Mouse (Mus musculus) spleen, postnatal 14 days (tissue): ENCODE results near the gene Clstn2.

Experiments used
- DNase-seq, 2 experiments: peaks; one replicate each; pipeline ENCODE4 v3.0.0; 2021 to 2022; ENCODE audit warnings: low spot score in 2 of 2

Clstn2 gene

DNA sequence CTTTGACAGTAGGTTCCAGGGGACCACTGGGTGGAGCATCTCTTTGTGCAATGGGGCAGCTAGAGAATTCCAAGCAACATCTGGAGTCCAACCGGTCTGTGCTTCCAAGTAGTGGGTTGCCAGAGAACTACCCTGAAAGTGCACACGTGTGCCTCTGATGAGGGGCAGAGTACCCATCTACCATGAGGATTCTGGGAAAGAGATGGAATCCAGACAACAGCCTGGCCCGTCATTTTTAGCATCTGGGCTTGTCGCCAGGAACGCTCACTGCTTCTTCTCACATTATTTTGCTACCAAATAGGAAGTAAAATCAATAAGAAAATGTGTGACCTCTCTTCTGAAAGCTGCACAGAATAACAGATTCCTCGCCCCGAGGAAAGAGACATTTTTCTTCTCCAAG is 462.1 kb downstream of the Clstn2 start:
- no peak for DNase-seq

DNA sequence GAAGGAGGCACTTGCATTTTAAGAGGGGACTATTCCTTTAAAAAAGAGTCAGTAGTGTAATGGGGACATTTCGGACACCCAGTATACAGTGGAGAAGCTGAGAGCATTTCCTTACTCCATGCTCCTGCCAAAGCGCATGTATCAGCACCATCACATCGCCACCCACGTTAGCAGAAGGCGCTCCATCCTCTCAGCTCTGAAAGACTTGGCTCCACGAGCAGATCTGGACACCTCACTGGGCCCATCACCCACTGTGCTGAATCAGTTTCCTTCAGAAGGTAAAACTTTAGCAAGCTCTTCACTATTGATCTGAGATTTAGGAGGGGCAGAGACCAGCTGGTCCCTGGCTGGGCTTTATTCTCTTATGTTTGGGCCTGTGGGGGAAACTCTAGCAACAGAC is 469.9 kb downstream of the Clstn2 start:
- no peak for DNase-seq

DNA sequence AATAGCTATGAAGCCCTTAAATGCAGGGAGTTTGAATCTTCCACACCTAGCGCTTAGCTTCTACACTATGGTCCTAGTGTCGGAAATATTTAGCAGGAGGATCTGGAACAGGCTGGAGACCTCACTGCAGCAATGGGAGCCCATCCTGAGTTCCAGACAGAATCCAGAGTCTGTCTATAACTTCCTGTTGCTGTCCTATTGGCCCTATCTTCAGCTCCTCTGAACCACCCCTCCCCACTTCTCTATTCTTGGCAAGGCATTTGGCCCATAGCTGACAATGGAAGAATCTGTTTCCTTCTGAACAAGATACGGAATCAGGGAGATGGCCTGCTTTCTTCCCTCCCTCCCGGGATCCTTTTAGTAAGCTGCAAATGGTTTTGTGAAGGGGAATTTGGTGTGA is 488.6 kb downstream of the Clstn2 start:
- DNase-seq = no peak

DNA sequence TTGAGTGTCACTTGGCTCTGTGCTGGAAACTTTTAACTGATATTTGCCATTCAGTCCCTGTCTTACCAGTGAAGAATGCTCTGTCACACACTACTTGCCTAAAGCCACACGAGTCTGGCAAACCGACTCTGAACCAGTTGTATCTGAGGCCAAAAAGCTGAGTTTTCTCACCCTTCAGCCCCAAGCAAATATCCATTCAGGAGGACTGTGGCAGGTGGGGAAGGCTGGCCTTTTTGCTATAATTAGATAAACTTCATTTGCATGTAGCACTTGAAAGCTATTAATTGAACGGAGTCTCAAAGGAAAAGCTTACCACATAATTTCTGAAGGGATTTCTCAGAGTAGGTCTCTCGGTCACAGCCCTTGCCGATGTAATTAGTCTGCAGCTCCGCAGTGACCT is 491.6 kb downstream of the Clstn2 start:
- no peak for DNase-seq

DNA sequence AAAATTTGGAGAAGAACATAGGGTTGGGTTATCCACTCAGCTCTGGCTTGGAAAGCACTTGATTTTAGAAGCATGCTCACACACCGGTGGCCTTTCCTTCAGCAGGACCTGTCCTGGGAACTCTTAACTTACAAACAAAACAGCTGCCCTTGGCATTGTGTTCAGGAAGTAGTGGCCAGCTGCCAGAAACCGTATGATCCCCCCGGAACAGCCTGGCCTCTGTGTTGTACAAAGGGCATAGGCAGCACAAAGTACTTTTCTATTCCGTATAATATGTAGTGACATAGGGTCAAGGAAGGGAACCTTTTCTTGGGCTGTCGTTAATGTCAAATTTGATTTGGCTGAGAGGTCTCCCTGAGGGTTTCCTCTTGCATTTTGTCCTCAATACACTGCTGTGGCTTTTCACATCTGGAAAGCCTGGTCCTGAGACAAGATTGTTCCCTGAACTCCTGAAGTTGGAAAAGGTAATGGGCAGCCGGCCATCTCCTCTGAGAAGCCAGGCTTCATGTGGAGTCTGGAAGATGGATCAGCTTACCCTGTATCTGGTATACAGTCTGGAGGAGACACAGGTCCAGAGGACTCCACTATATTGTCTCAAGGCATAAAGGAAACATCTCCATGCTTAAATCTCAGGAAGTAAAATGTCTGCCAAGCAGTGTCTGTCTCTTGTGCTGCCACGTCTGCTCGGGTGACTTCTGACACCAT is 494.8 kb downstream of the Clstn2 start:
- DNase-seq = no peak

DNA sequence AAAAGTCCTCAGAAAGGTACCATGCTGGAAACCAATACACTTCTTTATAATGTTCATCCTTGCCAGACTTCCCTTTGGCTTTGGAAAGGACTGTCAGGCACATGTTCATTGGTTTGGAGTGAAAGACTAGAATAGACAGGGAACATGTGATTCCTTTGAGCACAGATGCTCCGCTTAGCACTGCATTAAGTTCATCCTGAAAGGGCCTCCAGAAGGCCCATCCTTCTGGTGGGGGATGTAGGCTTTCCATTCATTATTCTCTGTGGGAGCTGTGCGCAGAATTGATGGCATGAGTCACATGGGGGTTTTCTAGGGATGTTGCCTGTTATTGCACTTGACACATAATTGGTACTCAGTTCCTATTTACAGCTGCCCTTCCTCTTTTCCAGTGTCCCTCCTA is 498.8 kb downstream of the Clstn2 start:
- DNase-seq = no peak

DNA sequence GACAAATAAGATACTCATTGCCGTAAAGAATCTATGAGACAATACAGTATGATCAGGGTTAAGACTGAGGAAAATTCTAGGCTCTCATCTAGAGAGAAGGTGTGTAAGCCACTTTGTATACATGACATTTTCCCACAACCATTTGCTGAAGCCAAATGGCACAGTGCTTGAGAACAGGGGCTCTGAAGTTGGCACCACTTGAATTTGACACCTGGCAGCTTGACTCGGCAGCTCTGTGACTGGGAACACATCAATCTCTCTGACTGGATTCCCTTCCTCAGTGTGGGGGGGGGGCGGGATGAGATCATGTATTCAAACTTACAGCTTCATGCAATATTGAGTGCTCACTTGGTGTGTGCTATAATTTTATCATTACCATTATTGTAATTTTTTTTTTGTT is 499.7 kb downstream of the Clstn2 start:
- no peak for DNase-seq

DNA sequence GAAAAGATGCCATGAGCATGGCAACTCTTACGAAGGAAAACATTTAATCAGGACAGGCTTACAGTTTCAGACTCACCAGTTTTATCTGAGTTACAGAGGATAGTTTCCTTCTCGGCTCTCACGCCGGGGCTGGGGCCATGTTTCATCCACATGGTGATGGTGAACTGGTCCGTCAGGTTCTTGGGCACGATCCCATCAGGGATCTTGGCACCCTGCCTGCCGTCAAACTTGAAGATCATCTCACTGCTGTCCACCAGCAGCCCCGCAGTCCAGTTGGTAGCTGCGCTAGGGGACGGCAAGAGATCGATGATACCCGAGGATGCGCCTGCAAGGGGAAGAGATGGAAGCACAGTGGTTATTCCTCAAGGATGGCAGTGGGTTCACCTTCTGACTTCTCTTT is 500.4 kb downstream of the Clstn2 start:
- DNase-seq = no peak

DNA sequence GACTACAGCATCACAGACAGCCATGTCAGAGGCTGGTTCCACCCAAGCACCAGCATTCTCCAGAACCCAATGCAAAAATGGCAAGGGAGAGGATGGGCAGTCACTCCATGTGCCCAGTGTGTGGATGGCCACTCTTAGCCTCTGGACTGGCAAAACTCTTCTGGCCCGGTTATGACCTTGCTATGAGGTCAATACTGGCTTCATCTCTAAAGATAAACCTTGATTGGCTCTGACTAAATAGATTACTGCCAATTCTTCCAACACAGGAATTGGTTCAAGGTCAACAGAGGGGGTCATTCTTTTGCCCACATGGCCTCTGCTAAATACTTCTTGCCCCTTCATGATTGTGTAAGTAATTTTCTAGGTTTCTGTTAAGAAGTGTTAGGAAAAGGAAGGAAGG is 505.1 kb downstream of the Clstn2 start:
- no peak for DNase-seq

DNA sequence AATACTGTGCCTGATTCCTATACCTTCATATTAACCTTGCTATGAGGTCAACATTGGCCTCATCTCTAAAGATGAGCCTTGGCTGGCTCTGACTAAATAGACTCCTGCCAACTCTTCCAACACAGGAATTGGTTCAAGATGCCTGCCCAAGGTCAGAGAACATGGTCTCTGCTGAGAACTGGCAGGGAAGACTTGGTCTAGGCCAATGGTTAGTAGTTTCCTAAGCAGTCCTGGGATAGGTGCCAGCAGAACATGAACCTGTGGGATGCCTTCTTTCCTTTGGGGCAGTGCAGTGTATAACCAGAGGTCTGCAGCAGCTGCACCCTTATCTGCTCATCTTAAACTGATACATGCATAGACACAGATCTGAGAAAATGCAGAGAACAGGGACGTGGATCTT is 505.7 kb downstream of the Clstn2 start:
- DNase-seq = no peak

DNA sequence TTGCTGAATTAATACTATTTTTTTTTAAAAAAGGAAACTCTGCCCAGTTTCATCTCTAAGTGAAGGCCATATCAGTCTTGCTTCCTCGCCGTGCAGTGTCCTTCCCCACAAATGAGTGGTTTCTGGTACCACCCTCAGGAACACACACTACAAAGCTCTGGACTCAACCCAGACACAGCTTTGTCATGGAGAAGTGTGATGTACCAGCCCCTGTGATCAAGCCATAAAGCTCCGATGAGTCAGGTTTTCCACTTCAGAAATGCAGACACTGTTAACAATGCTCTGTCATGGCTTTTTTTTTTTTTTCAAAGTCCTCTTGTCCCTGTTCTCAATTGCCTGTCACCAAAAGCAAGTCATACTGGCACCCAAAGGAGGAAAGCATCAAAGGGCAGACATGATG is 507.4 kb downstream of the Clstn2 start:
- no peak for DNase-seq

DNA sequence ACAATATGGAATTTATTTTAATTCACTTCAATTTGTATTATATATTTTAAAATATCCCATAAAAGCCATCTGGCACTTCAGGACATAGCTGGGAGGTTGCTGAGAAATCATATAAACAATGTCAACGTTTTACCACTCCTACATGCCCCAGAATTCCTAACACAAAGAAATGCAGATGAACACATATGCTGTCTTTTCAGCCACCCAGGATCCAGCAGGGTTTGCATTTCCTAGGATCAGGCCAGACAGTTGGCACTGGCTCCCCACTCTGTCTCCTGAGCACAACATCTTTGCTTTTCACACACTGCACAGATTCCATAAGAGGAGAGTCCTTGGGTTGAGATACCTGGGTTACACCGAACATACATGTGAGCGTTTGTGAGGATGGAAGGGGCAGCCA is 508.1 kb downstream of the Clstn2 start:
- DNase-seq = no peak

DNA sequence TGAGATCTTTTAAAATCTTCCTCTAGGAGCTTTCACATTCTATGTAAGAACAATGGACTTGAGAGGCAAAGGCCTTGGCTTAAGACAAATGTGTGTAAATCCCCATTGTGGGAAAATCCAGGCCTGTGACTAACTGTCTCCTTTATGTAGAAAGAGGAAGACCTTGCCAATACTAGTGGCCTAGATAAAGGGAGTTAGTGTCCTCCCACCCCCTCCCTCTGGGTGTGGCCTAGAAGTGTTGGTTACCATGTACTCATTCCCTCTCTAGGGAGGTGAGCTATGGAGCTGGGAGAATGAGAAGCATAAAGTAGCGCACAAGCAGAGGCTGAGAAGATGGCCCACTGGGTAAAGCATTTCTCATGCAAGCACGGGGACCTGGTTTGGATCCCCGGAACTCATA is 512.2 kb downstream of the Clstn2 start:
- no peak for DNase-seq

DNA sequence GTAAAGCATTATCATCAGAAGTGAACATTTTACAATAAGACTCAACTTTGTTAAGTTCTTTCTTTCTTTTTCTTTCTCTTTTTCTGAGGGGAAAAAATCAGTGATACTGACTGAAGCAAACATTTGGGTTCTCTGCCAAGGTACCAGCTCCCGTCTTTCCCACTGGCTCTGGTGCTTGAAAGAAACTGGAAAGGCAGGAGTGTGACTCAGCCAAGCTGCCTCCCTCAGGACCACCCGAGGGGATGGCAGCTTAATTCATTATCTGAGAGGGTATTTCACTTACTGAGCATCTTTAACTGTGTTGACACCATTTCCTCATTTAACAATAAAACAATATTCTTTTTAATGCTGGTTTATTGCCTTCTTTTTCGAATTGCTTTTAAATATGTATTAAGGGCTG is 516.0 kb downstream of the Clstn2 start:
- DNase-seq = no peak

DNA sequence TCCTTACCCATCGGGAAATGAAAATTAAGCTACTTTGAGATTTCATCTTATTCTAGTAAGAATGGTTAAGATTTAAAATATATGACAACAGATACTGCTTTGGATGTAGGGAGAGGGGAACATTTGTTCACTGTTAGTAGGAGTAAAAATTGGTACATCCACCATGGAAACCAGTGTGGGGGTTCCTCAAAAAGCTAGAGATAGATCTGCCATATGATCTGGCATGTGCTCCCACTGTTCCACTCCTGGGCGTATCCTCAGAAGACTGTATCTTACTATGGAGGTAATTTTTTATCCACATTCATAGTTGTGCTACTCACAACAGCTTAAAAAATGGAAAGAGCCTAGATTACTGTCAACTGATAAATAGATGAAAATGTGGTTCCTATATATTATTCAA is 518.3 kb downstream of the Clstn2 start:
- no peak for DNase-seq

DNA sequence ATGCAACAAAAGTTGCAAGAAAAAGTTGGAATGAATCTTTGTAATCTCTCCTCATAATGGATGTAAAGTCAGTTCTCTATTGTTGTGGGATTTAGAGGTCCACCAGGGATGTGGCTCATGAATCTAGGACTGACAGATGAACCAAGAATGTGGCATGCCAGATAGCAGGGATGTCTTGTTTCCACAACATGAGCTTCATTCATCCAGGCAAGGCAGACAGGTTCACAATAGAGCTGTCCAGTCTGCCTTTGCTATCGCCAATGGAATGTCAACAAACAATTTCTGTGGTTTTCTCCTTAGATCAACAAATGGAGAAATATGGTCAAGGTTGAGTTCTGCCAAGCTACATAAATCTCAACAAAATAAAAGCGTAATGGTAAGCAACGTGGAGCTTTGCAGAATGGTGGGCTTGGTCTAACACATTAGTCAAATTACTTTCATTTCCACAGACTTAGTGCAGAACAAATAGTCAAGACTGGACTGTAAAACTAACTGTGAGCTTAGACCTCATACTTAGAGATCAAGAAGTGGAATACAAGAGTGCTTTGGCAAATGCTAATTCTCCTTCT is 520.6 kb downstream of the Clstn2 start:
- DNase-seq = no peak

DNA sequence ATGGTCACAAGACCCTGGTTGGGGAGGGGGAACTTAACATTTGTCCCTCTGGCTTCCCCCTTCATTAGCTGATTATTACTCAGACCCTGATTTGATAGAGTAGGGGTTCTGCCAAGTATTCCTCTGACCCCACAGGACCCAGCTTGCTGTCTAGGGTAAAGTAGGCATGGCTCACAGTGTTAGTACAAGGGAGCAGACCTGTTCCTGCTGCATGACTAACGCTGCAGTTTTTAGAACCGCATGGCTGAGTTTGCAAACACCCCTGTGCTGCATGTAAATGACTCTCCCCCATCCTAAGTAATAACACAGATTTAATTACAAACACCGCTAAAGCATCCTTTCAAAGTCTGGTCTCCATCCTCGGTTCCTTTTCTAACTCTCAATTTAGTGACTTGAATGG is 531.6 kb downstream of the Clstn2 start:
- DNase-seq = no peak

DNA sequence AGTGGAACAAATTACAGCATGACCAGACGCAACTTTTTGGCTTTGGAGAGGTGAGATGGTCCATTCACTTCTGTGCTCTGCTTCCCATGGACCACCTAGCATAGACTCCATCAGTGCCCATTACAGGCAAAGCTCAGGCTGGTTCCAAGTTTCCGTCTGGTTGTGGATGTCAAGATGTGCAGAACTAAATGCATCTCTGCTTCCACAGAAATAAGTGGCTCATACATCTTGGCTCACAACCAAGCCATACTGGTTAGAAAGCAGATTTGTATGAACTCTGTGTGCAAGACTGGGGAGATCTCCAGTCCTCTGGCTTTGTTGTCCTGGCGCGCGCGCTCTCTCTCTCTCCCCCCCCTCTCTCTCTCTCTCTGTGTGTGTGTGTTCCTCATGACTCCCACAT is 537.9 kb downstream of the Clstn2 start:
- no peak for DNase-seq

DNA sequence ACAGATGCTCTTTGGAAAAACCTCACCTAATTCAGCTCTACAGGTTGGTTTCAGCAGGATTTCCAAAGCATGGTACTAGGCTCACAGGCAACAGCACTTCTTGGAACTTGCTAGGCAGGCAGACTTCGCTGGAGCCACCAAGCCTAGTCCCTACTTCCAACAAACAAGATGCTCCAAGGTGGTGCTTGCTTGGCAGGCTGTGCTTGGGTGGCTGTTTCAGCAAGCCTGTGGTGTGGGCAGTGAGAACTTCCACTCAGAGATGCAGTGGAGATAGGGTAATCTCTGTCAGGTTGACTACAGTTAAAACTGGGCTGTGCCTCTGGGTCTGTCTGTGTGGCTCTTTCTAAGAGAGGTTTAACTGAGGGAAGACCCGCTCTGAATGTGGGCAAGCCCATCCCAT is 541.4 kb downstream of the Clstn2 start:
- no peak for DNase-seq

DNA sequence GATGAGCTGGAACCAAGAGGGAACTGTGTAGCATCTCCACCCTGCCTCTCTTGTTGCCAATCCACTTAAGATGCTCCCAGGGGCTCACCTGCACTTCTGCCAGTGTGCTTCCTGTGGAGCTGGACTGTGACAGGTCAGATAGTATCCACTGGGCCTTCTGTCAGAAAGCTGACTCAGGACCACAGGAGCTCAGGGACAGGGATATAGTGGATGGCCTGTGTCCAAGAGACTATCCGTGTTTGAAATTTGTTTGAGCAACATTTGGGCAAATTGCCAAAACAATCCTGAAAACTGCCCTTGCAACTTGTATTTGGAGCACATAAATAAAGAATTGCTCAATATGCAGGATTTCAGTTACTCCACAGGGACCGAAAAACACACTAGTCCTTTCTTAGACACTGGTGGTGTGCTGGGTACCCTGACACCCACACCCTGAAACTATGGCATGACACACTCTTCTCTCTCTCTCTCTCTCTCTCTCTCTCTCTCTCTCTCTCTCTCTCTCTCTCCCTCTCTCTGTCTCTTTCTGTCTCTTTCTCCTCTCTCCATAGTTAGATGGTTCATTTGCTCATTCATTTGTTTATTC is 542.3 kb downstream of the Clstn2 start:
- no peak for DNase-seq

DNA sequence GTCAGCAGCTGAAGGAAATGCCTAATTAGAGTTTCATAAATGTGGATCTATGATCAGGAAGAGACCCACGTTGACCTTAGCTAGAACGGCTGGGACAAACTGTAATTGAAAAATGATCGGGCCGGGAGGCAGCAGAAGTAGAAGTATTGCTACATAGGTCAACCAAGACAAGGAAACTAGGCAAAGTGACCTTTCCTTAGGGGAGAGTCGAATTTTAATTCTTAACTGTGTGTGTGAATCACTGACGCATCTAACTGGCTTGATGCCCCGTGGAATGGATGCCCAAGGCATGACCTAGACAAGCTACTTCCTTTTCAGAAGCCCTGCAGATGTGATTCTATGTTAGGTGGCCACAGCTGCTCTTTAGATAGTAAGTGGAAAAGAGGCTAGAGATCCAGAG is 546.2 kb downstream of the Clstn2 start:
- DNase-seq = no peak

DNA sequence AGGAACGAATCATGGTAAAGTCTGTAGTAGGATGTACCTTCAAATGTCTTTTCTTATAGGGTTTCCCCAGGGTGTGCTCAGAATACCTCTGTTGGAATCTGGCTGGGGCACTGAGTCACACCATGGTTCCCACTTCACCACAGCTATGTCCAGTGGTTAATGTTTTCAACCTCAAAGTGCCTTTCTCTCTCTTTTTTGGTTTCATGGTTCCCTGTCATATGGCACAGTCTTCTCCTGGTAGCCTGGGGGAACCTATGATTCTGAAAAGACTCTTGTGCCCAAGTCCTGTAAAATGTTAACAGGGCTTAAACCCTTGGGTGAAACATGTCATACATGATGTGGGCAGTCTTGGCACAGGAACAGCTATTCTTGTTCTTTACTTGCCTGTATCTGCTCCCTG is 551.8 kb downstream of the Clstn2 start:
- DNase-seq = no peak

DNA sequence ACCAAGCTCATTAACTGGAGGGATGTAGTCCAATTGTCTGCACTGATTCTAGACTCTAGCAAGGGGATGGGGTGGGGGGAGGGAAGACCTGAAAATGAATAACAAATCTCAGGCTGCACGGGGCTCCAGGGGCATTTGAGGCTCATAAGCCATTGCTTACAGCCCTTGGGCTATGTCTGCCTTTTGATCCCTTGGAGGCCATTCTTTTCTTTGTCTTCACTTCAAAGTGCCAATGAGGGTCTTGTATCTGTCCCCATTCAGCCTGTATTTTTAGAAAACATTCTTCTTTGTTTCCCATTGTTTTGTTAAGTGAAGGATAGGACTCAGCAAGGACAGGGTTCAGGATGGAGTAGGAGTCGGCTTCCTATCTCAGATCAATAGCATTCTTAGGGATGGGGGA is 556.0 kb downstream of the Clstn2 start:
- no peak for DNase-seq

DNA sequence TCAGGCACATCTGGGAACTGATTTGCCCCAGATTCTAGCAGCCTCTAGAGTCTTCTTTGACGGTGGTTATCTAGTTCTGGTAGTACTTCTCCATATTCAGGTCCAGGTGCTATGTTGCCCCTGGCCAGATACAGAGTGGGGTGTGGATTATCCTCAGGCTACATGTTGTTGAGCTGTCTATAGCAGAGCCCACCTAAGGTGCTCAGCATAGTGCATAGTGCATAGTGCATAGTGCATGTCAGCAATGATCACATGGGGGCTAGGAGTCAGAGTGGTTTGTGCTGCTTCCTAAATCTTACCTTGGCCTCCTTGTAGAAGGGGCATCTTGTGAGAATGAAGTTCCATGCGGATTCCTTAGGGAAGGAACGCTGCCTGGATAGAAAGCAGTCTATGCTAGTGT is 556.5 kb downstream of the Clstn2 start:
- no peak for DNase-seq
